Mouse (Mus musculus) embryo, embryonic 10.5 days (tissue): ENCODE measurements around the gene Tut7.
"Not testable (repeated sequence)": the region's sequence is repeated elsewhere in the genome, so short reads cannot be mapped to it uniquely, and the experiment has no call there.

ENCODE experiments used
- DNase-seq: peaks from one replicate; pipeline ENCODE4 v3.0.0-alpha.2; 2015; ENCODE audit warnings: low spot score

Tut7 gene

DNA sequence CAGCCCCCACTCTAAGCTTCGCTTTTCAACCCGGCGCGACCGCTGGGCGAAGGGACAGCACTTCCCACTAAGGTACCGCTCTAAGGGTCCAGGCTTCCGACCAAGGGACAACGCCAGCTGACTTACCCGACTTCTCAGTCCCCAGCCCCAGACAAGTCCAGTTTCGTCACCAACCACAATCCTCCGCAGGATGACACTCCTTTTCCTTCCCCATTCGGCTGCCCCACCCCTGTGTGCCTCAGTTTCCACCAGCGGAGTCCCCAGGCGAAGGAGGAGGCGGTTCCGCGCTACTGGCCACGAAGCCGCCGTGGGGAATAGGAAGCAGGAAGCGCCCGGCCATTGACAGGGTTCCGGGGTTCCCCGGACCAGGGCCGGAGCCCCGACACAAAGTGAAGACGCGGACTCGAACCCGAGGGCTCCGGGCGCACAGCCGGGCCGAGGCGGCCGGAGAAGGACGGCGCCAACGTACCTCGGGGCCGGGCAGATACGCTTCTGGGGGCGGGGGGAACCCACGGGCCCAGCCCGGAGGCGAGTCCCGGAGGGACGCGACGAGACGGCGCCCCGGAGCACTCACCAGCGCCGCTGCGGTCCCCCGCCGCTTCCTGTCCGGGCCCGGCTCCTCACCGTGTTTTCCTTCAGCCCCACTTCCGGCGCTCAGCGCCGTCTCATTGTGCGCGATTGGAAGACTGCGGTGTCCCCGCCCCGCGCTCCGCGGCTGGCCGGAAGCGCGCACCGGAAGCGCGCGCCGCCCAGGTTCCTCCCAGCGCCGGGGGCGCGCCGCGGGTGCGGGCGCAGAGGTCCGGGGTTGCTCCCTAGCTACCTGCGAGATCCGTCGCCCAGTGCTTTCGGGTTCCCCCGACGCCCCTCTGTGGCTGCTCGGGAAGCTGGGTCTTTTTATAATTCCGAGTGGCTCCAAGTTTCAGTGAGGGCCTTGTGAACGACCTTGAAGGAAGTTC is at the start of gene Tut7:
TSS of gene Tut7 (minus strand) at position 641 of the 956 bp plus-strand sequence.
- peak; percentile 96 for DNase-seq

DNA sequence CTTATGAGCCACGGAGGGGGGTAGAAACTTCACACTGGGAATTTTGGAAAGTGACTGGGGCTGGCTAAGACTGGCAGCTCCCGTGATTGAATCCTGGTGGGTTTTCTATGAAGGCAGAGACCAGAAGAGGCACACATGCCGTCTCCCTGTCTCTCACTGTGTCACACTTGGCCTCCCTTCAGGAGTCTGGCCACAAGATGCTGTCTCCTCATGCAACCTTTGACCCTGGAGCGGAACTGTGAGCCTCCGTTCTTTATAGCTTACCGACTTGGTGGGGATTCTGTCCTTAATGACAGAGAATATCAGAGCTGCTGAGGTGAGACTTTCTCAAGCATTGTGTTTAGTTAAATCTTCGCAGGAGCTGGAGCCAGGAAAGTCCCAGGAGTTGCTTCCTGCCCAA is 49.5 kb upstream of the Tut7 start:
- no peak for DNase-seq

DNA sequence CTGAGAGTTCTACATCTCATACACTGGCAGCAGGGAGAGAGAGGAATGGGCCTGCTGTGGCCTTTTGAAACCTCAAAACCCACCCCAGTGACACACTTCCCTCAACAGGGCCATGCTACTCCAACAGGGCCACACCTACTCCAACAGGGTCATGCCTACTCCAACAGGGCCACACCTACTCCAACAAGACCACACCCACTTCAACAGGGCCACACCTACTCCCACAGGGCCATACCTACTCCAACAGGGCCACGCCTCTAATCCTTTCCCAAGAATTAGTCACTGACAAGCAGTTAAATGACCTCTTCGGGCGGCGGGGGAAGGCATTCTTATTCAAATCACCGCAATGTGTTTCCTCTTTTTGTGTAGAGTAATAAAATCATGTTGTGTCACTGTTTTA is 47.1 kb upstream of the Tut7 start:
- DNase-seq, result no peak

DNA sequence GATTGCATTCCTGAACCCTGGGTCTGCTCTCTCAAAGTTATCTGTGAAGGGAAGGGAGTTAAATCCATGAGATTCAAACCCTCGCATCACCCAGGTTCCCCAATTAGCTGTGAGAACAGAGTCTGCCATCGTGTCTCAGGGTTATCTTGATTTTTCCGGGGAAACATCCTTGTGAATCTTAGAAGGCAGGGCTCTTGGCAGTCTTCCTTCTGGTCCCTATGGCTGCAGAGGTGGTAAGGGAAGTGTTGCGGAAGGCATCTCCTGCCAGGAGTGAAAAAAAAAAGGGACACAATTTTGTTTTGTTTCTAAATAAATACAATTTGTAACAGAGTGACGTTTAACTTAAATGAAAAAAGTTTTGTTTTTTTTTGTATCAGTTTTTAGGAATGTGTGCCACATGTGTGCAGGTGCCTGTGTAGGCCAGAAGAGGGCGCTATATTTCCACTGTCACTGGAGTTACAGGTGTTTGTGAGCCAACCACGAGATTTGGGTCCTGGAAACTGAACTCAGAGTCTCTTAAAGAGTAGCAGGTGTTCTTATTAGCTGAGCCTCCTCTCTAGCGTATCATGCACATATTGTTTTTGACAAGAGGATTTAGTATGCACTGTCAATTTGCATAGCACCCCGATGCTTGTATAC is 45.2 kb upstream of the Tut7 start:
- DNase-seq, result no peak

DNA sequence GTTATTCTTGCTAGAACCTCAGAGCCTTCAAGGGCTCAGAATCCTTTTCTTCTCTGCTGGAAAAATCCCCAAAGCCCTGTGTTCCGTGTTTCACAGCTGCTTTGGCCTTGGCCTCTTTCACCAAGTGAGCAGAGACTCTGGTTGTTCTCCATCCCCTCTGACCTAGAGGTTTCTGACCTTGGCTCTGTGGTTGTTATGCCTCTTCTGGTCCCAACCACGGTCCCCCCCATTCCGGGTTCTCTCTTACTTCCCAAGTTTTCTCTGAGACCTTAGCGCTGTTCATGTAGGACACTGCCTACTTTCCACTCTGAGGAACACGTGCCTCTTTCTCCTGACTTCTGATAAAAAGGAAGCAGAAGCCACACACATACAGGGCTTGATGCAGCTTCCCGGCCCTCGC is 44.2 kb upstream of the Tut7 start:
- DNase-seq, result no peak

DNA sequence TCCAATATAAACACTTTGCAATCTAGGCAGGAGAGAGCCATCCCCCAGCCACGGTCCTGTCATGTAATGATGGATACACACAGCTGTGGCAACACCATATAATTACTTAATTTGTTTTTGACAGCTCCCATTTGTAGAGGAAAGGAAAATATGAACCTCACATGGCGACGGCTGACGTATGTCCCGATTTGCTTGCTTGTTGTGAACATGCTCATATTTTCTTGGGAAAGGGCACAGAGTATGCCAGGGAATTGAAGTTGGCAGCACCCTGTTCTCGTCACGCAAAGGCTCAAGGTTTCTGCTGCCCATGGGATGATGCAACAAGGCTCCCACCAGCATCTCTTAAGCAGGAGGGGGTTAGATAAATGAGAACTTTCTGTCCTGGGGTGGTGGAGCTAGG is 36.6 kb upstream of the Tut7 start:
- DNase-seq, result no peak

DNA sequence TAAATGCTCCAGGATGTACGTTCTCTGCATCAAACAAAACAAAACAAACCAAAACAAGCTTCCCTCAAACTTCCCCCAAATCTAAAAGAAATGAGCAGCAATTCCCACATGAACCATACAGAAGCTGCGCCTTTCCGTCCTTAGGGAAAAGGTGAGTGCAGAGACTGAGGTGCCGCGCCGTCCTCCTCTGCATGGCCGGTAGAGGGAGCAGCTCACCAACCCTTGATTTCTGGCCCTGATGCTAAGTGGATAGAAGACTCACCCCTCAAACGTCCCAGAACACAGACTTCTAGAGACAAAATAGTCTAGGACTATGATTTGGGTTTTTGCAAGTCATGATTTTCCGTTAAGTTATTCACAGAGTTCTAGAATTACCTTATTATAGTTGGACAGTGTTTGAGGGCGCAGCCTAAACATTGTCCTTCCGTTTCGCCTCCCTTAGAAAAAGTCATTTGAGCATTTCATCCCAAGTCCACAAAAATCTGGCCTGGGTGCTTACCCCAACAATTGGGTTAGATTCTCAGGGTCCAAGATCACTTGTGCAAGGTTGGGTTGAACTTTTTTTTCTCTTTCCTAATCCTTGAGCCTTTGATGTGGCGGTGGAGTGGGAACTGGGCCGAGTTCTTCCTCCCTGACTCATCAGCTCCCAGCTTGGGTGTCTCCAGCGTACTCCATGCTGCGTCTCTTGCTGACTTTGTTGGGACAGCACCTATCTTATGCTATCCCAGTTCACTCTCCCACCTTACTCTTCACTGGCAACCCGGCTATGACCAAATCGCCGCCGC is 33.5 kb upstream of the Tut7 start:
- DNase-seq, result peak; percentile 79

DNA sequence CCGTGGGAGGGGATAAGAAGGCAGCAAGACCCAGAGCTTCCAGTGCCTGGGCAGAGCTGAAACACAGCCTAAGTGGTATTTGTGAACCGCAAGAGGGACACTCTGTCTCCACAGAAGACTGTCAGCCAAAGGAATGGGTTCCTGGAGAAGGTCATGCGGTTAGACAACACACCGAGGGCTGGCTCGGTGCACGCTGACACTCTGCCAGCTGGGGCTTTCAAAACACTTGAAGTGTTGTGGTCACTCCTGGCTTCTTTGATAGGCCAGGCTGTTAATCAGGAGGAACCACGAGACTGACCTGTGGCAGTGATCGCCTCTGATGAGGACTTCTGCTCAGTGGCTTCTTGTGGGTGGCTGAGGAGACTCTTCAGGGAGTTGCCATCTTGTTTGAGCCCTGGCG is 30.5 kb upstream of the Tut7 start:
- no peak for DNase-seq

DNA sequence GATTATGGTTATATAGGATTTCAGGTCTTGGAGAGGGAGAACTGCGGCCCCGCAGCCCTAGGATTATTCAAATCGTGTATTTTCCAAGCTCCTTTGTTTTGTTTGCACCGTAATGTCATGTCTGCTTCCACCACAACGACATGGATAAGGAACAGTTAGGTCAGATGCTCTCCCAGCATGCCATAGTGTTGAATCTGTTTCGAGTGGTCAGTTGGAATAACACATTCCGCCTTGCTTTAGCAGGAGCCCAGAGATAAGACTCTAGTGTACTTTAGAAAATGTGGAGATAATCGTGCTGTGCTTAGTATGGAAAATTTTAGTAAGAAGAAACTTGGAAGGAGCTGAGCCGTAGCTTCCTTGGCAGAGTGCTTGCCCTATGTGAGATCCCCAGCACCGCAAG is 27.4 kb upstream of the Tut7 start:
- DNase-seq, result no peak

DNA sequence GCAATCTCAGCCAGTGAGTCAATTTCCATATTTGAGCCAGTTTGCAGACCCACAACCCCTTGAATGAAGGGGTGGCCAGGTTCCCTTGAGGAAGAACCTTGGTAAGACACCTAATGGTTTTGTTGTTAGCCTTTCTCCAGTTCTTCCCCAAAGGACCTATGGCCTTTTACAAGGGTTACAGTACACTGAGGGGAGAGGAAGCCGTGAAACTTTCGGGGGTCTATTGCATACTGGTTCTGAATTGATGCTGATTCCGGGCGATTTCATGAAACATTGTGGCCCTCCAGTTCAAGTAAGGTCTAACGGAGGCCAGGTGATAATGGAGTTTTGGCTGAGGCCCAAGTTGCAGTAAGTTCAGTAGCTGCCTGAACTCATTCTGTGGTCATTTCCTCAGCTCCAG is 21.7 kb upstream of the Tut7 start:
- DNase-seq, result no peak

DNA sequence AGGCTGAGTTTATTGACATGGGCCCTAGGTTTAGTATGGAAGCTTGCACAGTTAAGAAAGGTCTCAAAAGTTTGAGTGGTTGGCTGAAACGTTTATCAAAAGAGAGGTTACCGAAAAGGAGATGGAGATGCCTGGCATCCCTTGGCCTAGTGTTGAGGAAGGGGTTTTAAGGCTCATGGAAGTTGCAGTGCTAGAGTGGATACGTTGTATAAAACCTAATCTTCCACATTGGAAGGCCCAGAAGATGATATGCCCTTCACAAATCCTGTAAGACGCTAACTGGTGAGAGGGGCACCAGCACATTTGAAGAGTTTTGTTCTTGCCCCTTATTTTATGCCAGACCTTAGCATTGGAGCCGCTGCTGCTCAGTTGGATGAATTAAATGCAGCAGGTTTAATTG is 21.0 kb upstream of the Tut7 start:
- no peak for DNase-seq

DNA sequence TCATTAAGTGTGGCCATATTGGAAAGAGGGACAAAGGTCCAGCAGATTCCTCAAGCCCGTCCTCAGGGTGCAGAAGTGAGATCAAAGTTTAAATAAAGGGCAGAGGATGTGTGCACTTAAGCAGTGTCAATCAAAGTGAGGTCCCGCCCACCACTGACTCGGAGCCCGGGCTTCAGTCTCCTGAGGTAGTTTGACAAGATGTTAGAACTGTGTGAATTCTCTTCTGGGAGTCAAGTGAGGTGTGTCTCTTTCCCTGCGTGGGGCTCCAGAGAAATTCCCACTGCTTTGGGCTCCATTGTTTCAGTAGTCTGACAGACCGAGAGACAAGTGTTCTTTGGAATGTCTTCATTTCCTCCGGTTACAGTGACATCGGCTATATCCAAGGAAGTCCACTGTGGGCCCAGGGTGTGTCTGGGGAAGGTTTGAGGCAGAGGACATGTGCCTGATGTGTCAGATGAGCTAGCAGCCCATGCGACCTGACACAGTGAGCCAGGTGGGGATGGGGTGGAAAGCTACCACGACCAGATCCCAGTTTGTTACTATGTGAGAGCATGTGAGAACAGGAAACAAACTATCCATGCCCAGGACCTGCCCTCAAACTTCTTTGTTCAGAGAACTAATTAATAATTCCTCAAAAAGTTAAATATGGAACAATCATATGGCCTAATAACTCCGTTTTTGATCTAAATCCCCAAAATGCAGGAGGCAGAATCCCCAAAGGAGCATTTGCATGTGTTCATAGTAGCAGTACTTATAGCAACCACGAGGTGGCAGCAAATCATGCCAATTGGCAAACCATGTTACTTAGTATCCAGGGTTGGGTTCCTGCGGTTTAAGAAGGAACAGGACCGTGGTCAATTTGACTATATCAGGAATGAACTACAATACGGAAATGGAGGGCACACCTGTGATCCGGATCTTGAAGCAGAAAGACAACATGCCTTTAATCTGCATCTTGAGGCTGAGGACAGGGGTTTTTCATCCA is 19.6 kb upstream of the Tut7 start:
- peak; percentile 93 for DNase-seq

DNA sequence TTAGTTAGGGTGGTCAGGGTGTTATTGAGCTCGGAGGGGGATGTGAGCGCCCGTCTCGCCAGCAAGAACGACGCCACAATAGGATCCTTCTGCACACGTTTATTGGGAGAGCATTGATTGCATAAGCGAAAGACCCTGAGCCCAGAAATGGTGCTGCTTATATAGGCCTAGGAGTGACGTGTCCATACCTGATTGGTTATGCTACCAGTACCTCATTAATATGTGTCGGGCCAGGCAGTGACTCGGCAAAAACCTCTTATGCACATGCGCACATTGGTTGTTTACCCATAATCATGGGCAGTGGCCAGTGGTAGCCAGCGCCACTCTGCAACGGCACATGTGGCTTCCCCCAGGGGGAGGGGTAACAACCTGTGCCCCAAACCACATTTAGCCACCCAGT is 18.8 kb upstream of the Tut7 start:
- DNase-seq, result not testable (repeated sequence)

DNA sequence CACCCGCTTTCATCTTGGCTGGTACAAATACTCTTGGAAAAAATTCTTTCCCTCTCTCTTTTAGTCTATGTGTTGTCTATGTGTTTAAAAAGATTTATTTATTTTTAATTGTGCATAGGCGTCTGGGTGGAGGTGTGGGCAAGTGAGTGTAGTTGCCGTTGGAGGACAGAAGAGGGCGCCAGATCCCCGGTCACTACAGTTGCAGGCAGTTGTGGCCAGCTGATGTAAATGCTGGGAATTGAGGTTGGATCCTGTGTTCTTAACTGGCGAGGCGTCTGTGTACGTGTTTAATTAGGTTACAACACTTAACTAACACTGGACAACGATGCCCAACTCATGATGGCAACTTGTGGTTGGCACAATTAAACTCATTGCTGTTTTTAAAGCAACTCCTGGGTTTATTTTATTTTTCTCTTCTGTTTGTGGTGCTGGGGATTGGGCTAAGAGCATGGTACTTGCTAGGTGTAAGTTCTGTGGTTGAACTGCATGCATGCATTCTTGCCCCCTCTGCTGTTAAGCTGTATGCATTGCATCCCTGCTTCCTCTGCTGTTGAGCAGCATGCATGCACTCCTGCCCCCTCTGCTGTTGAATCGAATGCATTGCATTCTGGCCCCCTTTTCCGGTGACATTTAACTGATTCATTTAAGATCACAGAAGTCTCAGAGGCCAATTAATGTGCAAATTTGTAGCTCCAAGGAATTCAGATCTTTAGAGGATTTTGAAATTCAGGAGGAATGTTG is 17.7 kb upstream of the Tut7 start:
- peak; percentile 93 for DNase-seq

DNA sequence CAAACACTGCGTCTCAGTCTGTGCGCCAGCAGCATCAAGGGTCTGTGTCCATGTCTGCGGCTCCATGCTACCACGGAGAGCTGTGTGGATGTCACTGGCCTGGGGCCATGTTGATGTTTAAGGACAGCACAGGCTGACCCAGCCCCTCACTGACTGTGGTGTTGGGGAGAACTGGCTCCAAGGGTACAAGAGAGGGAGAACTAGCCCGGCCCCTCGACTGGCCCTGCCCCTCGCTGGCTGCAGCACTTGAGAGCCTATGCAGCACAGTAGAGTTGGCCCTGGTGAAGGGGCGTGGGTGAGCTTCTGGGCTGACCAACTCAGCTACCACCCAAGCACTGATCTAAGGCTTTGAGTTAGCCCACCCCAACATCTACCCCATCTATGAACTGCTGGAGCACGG is 16.4 kb upstream of the Tut7 start:
- DNase-seq, result no peak

DNA sequence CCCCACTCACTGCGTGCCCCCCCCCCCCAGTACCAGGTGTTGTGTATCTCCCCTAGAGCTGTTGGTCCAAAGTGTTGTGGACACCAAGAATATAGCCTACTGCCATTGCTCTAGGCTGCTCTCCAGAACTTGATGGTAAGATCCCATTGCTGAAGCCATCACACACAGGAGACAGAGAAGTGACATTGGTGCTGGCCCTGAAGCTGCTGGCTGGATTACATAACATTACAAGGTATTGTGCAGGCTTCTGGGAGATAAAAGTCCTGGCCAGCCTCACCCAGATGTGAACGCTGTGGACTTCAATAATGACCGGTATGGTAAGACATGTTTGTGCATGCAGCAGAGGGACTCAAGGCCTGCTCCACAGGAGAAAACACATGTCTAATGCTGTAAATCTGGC is 15.5 kb upstream of the Tut7 start:
- DNase-seq, result no peak

DNA sequence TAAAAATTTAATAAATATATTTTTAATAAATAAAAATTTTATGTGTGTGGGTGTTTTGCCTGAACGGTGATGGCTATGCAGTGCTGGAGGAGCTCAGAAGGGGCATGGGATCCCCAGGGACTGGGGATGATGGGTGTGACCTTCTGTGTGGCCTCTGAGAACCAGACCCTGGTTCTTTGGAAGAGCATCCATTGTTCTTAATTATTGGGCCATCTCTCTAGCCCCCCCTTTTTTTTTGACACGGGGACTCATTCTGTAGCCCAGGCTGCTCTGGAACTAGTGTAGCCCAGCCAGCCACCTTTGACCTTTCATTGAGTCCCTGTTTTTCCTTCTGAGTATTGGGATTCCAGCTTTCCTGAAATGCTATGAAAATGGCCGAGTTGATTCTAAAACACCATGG is 13.9 kb upstream of the Tut7 start:
- DNase-seq, result no peak

DNA sequence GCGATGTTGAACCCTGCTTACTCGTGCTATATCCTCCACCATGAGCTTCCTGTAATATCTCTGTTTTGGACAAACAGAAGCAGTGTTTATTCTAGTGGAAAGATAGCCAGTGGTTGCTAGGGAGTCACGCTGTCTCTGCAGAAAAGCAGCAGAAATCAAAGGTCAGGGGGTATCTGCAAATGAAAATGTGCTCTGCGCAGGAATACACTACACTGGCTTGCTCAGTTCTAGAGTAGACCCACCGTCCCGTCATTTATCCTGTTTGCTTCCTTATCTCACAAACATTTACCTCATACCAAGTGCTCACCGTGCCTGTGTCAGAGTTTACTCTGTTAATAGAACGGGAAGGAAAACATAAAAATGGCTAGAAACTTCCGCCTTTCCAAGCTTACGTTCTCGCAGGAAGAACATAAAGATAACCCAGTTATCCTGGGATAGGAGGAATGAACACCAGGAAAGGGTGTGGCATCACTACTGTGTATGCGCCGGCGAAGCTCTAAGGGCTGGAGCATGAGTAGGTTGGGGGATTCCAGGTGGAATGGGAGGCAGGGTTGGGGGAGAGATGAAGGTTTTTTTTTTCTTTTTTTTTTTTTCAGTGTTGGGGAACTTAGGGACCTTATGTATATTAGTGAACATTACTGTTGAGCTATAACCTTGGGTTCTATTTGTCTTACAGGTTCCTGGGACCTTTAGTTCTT is 13.3 kb upstream of the Tut7 start:
- DNase-seq, result no peak

DNA sequence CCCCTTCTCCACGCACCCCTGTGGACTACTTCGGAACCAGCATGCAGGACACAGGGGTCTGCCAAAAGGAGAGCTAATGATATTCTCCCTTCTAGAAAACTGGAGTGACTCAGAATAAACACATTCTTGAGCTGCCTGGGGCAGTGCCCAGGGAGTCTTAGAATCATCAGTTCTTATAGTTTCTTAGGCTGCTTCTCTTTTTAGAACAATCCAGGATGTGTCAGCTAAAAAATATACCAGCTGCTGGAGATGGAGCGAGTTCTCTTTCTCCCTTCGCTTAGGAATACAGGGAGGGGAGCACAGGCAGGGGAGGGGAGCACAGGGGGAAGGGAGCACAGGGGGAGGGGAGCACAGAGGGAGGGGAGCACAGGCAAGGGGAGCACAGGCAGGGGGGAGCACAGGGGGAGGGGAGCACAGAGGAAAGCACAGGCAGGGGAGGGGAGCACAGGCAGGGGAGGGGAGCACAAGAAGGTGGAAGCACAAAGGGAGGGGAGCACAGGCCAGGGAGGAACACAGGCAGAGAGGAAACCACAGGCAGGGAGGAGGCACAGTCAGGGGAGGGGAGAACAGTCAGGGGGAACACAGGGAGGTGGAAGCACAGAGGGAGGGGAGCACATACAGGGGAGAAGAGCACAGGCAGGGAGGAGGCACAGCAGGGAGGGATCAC is 12.0 kb upstream of the Tut7 start:
- no peak for DNase-seq

DNA sequence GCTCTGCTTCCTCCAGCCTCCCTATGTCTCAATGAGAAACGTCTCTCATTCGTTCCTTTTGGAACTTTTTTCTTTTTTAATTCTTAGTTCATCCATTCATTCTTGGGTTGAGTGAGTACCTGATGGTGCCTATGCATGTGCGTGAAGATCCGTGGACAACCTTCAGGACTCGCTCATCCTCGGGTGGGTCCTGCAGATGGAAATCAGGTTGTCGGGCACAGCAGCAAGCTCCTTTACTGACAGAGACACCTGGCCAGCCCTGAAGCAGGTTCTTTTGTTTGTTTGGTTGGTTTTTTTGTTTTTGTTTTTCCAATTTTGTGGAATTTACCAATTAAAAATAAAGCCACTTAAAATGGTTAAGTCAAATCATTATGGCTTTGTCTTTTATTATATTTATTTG is 9.9 kb upstream of the Tut7 start:
- no peak for DNase-seq
